Mouse (Mus musculus): ENCODE measurements at regions not wholly inside any gene's neighbourhood (a gene's known extent, or its start where the extent isn't known, plus 50 kb on each side); places are given as distances from the start of the nearest gene placed in this dataset.

DNA sequence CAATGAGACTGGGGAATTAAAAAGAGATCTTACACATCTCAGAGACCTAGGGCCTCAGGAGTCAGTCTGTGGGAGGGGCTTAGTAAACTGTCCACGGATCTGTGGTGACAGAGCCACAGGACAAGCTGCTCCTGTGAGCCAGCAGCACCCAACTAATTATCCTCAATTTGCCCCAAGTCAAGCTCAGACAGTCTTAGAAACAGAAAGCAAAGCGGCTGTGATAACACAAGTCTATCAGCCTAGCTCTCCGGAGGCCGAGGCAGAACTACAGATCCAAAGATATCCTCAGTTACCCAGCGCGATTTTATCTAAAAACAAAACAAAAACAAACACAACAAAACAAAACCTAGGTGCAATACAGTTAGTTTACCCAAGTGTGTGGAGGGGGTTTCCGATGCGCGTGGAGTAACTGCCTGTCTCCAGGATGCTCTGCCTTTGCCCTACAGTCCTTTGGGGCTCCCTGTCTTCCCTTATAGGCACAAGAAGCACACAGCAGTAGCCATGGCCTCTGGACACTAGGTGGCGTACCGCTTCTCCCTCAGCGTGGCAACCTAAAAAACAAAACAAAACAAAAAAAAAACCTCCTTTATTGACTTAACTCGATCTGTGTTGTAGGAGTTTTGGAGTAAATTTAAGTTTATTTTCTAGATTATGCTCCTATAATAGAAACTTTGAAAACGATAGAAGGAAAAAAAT is 54.7 kb upstream of the Cand1 start:
- Histone ChIP-seq H3K27ac (replicated peaks) (no peak overlapping the region), H3K27me3 (no peaks in the 10 kb centered on the region), H3K9me3 (no peaks in the 10 kb centered on the region), H3K4me2 (replicated peaks) (no peak overlapping the region), H3K4me3 (no peak overlapping the region), H3K4me1 (no peaks in the 10 kb centered on the region), H3K36me3 (no peaks in the 10 kb centered on the region), H3K9ac (replicated peaks) (no peak overlapping the region)
- WGBS, result 57% methylated on average over 14 of the region's 14 CpGs
- no peak for ATAC-seq (replicated peaks)

DNA sequence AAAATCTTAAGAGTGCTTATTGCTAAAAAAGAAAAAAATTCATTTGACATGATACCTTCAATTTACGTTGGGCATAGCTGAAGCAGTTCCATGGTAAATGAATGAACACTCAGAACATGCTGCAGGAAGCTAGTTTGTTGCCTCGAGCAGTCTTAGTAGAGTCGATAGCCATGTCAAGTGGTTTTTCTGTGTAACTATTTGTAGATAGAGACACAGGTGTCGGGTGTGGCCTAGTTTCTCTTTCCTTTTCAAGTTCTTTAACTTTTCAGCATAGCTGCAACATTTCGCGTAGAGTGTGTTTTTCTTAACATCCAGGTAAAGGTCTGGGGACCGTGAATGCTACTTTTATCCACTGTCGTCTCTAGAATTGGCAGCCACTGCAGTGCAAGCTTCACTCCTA is 53.5 kb upstream of the Cand1 start:
- Histone ChIP-seq H3K27me3 (no peaks in the 10 kb centered on the region), H3K4me1 (no peaks in the 10 kb centered on the region), H3K27ac (replicated peaks) (no peak overlapping the region), H3K4me3 (no peak overlapping the region), H3K36me3 (no peaks in the 10 kb centered on the region), H3K4me2 (replicated peaks) (no peak overlapping the region), H3K9ac (replicated peaks) (no peak overlapping the region), H3K9me3 (no peaks in the 10 kb centered on the region)
- no peak for ATAC-seq (replicated peaks)
- WGBS, result 96% methylated on average over 8 of the region's 8 CpGs
